Mouse (Mus musculus): Measurements from ENCODE around the gene Dnajc6. TPM values are rescaled to one million over a fixed set of nuclear protein-coding genes. Genes with fewer than 3 reads are reported as not detected.

Gene Dnajc6
- 0.81 TPM for polyA plus RNA-seq (2017; shearing (Covaris generic))

GRCm38 (mm10) chr4:101496534-101497237, at the start of gene Dnajc6:
Gene Dnajc6 (plus strand): TSS chr4:101496648.

DNA sequence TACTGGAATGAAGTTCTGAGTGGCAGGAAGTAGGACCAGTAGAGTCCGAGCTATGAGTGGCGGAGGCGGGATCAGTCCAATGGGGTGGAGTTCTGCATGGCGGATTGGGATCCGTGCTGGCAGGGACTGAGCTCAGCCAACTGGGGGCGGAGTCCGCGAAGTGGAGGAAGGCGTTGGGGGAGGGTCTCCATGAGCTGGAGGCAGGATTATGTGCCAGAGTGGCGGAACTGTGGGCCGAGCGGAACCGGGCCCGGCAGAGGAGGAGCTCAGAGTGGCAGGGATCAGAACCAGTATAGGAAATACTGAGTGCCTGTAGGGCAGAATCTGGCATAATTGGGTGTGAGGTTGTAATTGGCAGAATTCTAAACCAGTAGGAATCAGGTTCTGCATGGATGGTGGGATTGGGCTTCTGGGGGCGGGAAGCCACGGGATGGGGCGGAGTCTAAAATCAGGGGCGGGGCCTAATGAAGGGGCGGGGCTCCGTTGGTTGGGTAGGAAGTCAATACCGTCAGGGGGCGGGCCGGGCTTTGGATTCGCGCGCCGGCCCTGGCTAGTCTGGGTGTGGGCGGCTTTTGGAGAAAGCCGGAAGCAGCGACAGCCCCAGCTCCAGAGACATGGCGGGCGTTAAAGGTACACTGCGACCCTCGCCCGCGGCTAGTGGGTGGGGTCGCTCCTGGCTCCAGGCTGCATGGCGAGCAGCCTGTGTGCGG, 150.9 kb downstream of the Dnajc6 start, which contains the start of gene Leprot:
TSS of gene Leprot (plus strand) at position 523 of the 710 bp plus-strand sequence.

Other genes with a start within 250 kb of the Dnajc6 start
- gene Jak1, start 231.4 kb upstream of the Dnajc6 start, polyA plus RNA-seq (2017; shearing (Covaris generic)): 443 TPM
- 0.55 TPM for gene Ak4, start 77.4 kb upstream of the Dnajc6 start, polyA plus RNA-seq (2017; shearing (Covaris generic))
- gene Leprot, start 151.1 kb downstream of the Dnajc6 start, polyA plus RNA-seq (2017; shearing (Covaris generic)): 82.4 TPM
- gene Lepr, start 220.8 kb downstream of the Dnajc6 start, polyA plus RNA-seq (2017; shearing (Covaris generic)): not detected